Mouse (Mus musculus) adrenal gland, adult 8-10 months (tissue): ENCODE measurements around the gene Ndufa3. TPM values are rescaled to one million over a fixed set of nuclear protein-coding genes. Genes with fewer than 3 reads are reported as not detected.
A peak's percentile ranks its signal among the peaks of the same experiment; 100 is the strongest.
"Not testable (repeated sequence)": the region's sequence is repeated elsewhere in the genome, so short reads cannot be mapped to it uniquely, and the experiment has no call there.

Experiments
- DNase-seq: peaks from one replicate; pipeline ENCODE4 v3.0.0; 2022
- total RNA-seq, 4 experiments: library from RNA; stranded (reverse); gene quantifications; 2 replicates each; pipeline ENCODE4 v1.2.4; 2022

The Ndufa3 gene
- total RNA-seq: 100 to 1,000 TPM; 561 to 701 (median 624) TPM

- DNase-seq: peak; percentile 85
These were observed at the start of gene Ndufa3 for GRCm38 (mm10) chr7:3617242-3617995. Ndufa3 (plus strand) TSS chr7:3617373.

GRCm38 (mm10) chr7:3569725-3570124 is 47.4 kb upstream of the Ndufa3 start:
- DNase-seq: no peak

DNA sequence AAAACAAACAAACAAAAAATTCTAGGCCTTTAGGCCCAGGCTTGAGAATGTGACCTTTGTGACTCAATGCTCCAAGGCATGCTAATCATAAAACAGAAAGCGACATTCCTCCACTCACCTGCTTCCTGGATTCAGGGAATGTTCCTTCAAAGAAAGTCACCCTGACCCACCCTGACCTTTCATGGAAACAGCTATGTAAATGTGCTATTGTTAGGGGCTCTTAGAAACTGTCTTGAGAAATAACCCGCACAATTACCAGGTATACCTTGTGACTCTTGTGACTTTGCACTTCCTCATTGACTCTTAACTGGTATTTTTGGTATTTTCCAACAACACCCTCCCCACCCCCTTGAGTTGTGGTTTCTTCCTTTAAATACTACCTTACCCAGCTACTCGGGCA is 46.6 kb upstream of the Ndufa3 start:
- not testable (repeated sequence) for DNase-seq

DNA sequence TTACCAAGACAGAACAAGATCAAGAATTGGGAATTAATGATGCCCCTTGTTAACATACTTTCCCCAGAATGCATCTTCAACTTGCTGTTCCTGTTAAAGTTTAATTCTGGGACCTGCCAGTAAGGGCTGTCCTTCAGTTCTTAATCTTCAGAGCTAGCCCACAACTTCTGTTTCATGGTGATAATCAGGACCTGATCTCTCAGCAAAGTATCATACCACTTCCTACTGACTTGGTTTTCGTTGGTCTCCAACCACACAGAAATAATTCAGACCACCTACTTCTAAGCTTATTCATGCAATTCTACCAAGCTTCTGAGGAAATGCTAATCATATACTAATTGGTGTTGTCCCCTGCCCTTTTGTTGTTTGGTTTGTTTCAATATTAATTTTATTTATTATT is 45.3 kb upstream of the Ndufa3 start:
- no peak for DNase-seq

DNA sequence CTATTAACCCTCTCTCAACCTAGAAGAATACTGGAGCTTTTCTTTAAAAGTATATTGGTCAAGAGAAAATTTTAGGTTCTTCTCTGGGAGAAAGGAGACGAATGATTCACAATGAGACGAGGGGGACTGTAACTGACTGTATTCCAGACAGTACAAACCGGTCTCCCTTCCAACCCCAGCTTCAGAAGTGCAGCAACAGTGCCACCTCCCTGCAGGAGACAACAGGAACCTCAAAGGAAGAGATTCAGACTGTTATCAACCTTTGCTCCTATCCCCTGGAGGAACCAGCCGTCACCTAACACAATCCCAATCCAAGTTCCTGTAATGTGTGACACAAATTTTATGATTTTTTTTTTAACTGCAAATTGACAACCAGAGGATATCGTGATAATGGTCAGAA is 43.0 kb upstream of the Ndufa3 start:
- DNase-seq: no peak

- DNase-seq: no peak
These were observed 40.6 kb upstream of the Ndufa3 start for GRCm38 (mm10) chr7:3576354-3577124.

DNA sequence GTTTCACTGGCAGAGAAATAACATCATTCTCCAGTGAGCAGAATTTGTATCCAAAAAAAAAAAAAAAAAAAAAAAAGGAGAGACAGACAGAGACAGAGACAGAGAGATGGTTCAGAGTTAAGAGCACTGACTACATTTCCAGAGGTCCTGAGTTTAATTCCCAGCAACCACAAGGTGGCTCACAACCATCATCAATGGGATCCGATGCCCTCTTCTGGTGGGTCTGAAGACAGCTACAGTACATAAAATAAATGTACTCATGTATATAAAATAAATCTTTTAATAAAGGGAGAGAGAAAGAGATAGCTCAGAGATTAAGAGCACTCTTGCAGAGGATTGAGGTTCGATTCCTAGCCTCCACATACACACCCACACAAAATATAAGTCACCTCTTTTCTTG is 39.0 kb upstream of the Ndufa3 start:
- DNase-seq: no peak

GRCm38 (mm10) chr7:3578952-3579546 is 38.1 kb upstream of the Ndufa3 start:
- no peak for DNase-seq

GRCm38 (mm10) chr7:3580029-3580428 is 37.1 kb upstream of the Ndufa3 start:
- no peak for DNase-seq

- DNase-seq: no peak
These were observed 31.4 kb upstream of the Ndufa3 start for GRCm38 (mm10) chr7:3585763-3586162.

GRCm38 (mm10) chr7:3586255-3586654 is 30.9 kb upstream of the Ndufa3 start:
- no peak for DNase-seq

DNA sequence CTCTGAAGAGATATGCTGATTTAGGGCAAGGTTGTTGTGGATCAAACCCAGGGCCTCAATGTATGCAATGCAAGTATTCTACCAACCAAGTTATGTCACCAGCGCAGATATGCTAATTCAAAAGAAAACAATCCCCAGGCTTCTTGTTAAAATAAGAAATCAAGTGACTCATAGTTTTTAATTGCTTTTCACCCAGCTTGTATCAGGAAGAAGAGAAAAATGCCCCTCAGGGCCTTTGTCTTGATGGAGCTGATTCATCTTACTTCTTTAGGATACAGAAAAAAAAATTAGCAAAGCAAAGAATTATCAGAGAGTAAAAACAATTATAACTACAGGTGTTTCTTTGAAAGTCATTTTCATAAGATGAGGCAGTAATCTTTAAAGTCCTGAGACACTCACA is 29.9 kb upstream of the Ndufa3 start:
- no peak for DNase-seq

DNA sequence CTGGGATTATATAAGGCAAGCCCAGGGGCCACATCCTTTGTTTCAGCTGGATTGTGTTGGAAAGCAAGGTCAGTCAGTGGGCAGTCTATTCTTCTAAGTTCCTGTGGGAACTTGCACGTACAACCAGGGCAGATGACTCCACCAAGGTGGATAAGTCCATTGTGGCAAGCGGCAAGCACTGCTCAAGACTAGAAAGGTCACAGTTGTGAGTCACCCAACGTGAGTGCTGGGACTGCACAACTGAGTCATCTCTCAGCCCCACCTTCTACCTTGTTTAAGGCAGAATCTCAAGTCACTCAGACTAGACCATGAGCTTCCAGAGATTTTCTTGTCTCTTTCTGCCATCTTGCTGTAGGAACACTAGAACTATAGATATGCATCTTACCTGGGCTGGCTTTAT is 26.6 kb upstream of the Ndufa3 start:
- DNase-seq: no peak

GRCm38 (mm10) chr7:3591534-3591933 is 25.6 kb upstream of the Ndufa3 start:
- no peak for DNase-seq

DNA sequence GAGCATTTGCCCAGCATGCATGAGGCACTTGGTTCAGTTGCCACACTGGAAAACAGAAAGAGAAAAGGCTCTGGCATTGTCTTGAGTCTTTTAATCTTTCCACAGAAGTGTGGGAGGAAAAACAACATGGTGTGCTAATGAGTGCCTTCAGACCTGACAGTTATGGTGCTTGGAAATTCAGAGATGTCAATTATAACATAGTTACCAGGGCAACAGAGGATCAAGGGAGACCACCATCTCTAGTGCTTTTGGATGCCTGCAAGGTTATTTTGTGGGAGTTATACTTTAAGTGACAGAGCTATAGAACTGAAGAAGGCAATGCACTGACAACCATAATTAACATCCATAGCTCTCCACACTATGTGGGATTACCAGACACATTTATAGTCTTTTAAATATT is 23.3 kb upstream of the Ndufa3 start:
- DNase-seq: no peak

DNA sequence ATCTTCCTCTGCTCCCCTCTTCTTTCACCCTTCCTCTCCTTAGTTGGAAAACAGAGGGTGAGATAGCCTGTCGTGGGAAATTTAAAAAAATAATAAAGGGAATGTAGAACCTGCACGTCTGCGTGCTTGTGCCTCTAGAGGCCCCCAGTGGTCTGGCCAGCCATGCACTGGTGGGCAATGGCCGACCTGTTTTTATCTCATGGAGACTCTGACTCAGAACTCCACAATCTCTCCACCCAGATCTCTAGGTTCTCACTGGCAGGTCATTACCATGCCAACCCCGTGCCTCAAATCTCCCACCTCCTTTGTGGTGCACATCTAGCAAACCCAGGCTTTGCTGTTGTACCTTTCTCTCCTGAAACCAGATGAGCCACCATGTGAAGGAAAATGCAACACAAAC is 22.5 kb upstream of the Ndufa3 start:
- DNase-seq: no peak

GRCm38 (mm10) chr7:3595146-3595545 is 22.0 kb upstream of the Ndufa3 start:
- DNase-seq: no peak

- DNase-seq: not testable (repeated sequence)
These were observed 19.4 kb upstream of the Ndufa3 start for GRCm38 (mm10) chr7:3597755-3598154.

- peak; percentile 46 for DNase-seq
These were observed 16.1 kb upstream of the Ndufa3 start for GRCm38 (mm10) chr7:3601119-3601518.

DNA sequence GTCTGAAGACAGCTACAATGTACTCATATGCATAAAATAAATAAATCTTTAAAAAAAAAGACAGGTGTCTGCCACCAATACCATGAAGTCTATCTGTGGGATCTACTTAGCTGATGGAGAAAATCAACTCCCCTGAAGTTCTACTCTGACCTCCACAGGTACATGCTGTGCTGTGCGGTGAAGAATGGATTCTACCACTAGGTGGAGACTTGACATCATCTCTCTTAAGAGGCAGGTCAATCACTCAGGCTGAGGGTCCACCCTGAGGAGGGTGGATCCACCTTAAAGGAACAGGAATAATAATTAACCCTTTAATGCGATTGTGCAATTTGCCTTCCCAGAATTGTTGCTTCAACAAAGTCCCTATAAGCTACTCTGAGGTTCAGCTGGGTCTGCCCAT is 10.4 kb upstream of the Ndufa3 start:
- DNase-seq: no peak

GRCm38 (mm10) chr7:3607391-3607790 is 9.8 kb upstream of the Ndufa3 start:
- no peak for DNase-seq

- no peak for DNase-seq
These were observed 8.5 kb upstream of the Ndufa3 start for GRCm38 (mm10) chr7:3608668-3609067.

DNA sequence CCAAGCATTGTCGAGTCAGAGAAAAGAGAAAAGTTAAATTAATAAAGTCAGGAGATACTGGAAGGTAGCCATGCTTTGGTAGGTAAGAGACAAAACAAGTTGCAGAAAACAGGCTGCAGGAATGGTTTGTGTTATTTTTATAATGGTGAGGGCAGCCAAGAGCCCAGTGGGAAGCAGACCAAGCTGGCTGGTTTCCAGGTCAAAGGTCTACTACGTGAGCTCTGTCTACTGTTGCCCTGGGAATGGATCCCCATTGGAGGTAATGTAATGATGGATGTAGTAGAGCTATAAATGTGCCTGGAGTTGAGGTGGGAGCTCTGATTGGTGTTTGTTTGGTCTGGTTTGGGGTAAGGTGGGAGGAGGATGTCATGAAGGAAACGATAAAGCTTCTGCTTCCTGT is 8.1 kb upstream of the Ndufa3 start:
- no peak for DNase-seq

DNA sequence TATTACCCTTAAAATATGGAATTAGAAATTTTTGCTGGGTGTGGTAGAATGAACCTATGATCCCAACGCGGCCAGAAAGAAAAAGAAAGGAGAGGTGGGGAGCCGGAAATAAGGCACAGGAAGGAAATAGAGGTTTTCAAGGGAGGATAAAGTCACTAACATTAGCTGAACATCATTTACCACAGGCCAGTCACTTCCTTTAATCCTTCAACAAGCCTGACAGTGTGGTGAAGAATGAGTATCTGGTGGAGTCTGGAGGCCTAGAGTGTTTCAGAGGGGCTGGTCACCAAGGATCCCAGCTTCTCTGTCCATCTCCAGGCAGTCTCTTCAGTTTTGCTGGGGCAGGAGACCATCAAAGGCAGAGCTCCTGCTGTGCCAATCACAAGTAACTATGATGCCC is 6.7 kb upstream of the Ndufa3 start:
- no peak for DNase-seq
